Mouse (Mus musculus) hindbrain, embryonic 14.5 days (tissue): ENCODE results near the gene Sptbn1. TPM values are rescaled to one million over a fixed set of nuclear protein-coding genes. Genes with fewer than 3 reads are reported as not detected.

Experiments
- ATAC-seq: fragments of 200-750 bp; cut with Nextera tagmentation; 2 replicates; pipeline ENCODE4 v1.8.0; 2017; ENCODE audit warnings: moderate number of reproducible peaks, mild to moderate bottlenecking, moderate TSS enrichment, moderate library complexity; ENCODE audit not compliant: low FRiP score
- DNase-seq: peaks from one replicate; pipeline ENCODE4 v3.0.0-alpha.2; 2015; ENCODE audit warnings: low spot score
- H3K27ac ChIP-seq: fragments of 300-500 bp; sonication (generic); 2 replicates; pipeline ENCODE4 v1.5.1; 2014; ENCODE audit warnings: mild to moderate bottlenecking, moderate library complexity
- H3K27me3 ChIP-seq: fragments of 300-500 bp; sonication (generic); 2 replicates; pipeline ENCODE4 v1.6.1; 2014; ENCODE audit warnings: mild to moderate bottlenecking, low read length, mixed read lengths; ENCODE audit not compliant: control insufficient read depth, insufficient read depth
- H3K36me3 ChIP-seq: fragments of 300-500 bp; sonication (generic); replicated peaks from 2 replicates; pipeline ENCODE4 v1.6.1; 2014; ENCODE audit not compliant: control insufficient read depth, insufficient read depth
- H3K4me1 ChIP-seq: fragments of 300-500 bp; sonication (generic); replicated peaks from 2 replicates; pipeline ENCODE4 v1.6.1; 2014; ENCODE audit warnings: antibody characterized with exemption, low read length, mixed read lengths; ENCODE audit not compliant: control insufficient read depth, insufficient read depth
- H3K4me2 ChIP-seq: fragments of 300-500 bp; sonication (generic); replicated peaks from 2 replicates; pipeline ENCODE4 v1.6.1; 2014; ENCODE audit warnings: mild to moderate bottlenecking, moderate library complexity
- H3K4me3 ChIP-seq: fragments of 300-500 bp; sonication (generic); replicated peaks from 2 replicates; pipeline ENCODE4 v1.5.1; 2014; ENCODE audit warnings: mild to moderate bottlenecking, low read length
- H3K9ac ChIP-seq: fragments of 300-500 bp; sonication (generic); 2 replicates; pipeline ENCODE4 v1.6.1; 2014
- H3K9me3 ChIP-seq: fragments of 300-500 bp; sonication (generic); 2 replicates; pipeline ENCODE4 v1.6.1; 2016; ENCODE audit warnings: low read length; ENCODE audit not compliant: control insufficient read depth
- WGBS: fragments of 180-500 bp; shearing (Covaris S2); extraction: QIAGEN DNeasy Blood & Tissue Kit; methylation state at CpG from one replicate; pipeline ENCODE4 v1.1.7; 2014; 5-methylcytosine and 5-hydroxymethylcytosine counted together
- polyA plus RNA-seq: library from polyadenylated mRNA; unstranded; fragments of >200 nt; fragmentation: Nextera tagmentation; extraction: Ambion mirVana; gene quantifications from 2 replicates; pipeline ENCODE4 v1.2.1, GENCODE M21; 2014

The Sptbn1 gene
- polyA plus RNA-seq, 1 experiment from 2014 or later = 209 TPM

- Histone ChIP-seq H3K4me2 (no peak overlapping the region), H3K4me1 (peaks cover 14% of the 10 kb centered on the region; the same call in 1 of the 2 replicates), H3K36me3 (peaks cover 15% of the 10 kb centered on the region; the same call in 1 of the 2 replicates), H3K27ac (peak overlapping the region; percentile 20; the same call in 1 of the 2 replicates), H3K9me3 (no peaks in the 10 kb centered on the region), H3K4me3 (no peak overlapping the region), H3K9ac (no peak overlapping the region), H3K27me3 (no peaks in the 10 kb centered on the region)
- DNase-seq (no peak), ATAC-seq (no peak)
- 83% methylated on average over 4 of the region's 4 CpGs for WGBS
Observed at GRCm38 (mm10) chr11:30160625-30161172, 107.3 kb downstream of the Sptbn1 start.

GRCm38 (mm10) chr11:30159545-30160255 is 108.3 kb downstream of the Sptbn1 start:
- Histone ChIP-seq H3K4me3 (no peak overlapping the region), H3K9me3 (no peaks in the 10 kb centered on the region), H3K27me3 (no peaks in the 10 kb centered on the region), H3K9ac (no peak overlapping the region), H3K4me2 (no peak overlapping the region), H3K4me1 (peaks cover 14% of the 10 kb centered on the region; the same call in 1 of the 2 replicates), H3K27ac (no peak overlapping the region), H3K36me3 (peaks cover 15% of the 10 kb centered on the region; the same call in 1 of the 2 replicates)
- 78% methylated on average over 4 of the region's 4 CpGs for WGBS
- ATAC-seq = no peak
- DNase-seq = no peak

GRCm38 (mm10) chr11:30158028-30158700 is 109.8 kb downstream of the Sptbn1 start:
- Histone ChIP-seq H3K4me2 (no peak overlapping the region), H3K4me3 (no peak overlapping the region), H3K9me3 (no peaks in the 10 kb centered on the region), H3K9ac (no peak overlapping the region), H3K27me3 (no peaks in the 10 kb centered on the region), H3K4me1 (peaks cover 14% of the 10 kb centered on the region; the same call in 1 of the 2 replicates), H3K36me3 (peaks cover 27% of the 10 kb centered on the region), H3K27ac (peak overlapping the region; percentile 55; the same call in 1 of the 2 replicates)
- ATAC-seq (no peak), DNase-seq (no peak)
- 53% methylated on average over 8 of the region's 8 CpGs for whole genome bisulfite sequencing

GRCm38 (mm10) chr11:30155887-30156286 is 112.1 kb downstream of the Sptbn1 start:
- DNase-seq (no peak), ATAC-seq (no peak)
- no peak overlapping the region for H3K4me2 ChIP-seq
- H3K4me3 ChIP-seq = no peak overlapping the region
- no peak overlapping the region for H3K9ac ChIP-seq
- H3K9me3 ChIP-seq = no peaks in the 10 kb centered on the region
- H3K4me1 ChIP-seq = peaks cover 11% of the 10 kb centered on the region; the same call in 1 of the 2 replicates
- H3K27me3 ChIP-seq = no peaks in the 10 kb centered on the region
- peaks cover 50% of the 10 kb centered on the region for H3K36me3 ChIP-seq
- H3K27ac ChIP-seq = no peak overlapping the region
- WGBS = 77% methylated on average over 2 of the region's 2 CpGs

GRCm38 (mm10) chr11:30154980-30155379 is 113.0 kb downstream of the Sptbn1 start:
- Histone ChIP-seq H3K4me1 (peaks cover 11% of the 10 kb centered on the region; the same call in 1 of the 2 replicates), H3K4me2 (no peak overlapping the region), H3K27ac (no peak overlapping the region), H3K36me3 (peaks cover 59% of the 10 kb centered on the region), H3K9me3 (no peaks in the 10 kb centered on the region), H3K4me3 (no peak overlapping the region), H3K9ac (no peak overlapping the region), H3K27me3 (no peaks in the 10 kb centered on the region)
- ATAC-seq = no peak
- no peak for DNase-seq
- WGBS = 91% methylated on average over 2 of the region's 2 CpGs

DNA sequence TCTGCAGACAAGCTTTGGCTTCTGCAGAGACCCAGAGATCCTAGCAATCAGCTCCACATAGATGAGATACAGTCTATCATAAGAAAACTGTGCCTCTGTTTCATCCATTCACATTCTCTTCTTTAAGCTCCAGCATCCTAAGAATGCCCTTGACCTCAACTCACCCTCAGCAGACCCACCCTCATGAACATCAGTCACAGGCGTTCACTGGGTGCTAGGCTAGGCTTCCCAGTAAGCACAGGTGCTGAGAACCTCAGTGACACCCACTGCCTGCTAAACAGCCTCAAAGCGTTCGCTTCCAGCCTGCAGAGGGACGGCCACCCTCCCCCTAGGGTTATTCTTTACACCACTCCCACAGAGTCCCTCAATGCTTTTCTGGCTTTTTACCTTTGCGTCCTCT is 119.1 kb downstream of the Sptbn1 start:
- Histone ChIP-seq H3K4me1 (no peaks in the 10 kb centered on the region), H3K9me3 (no peaks in the 10 kb centered on the region), H3K27me3 (no peaks in the 10 kb centered on the region), H3K4me3 (no peak overlapping the region), H3K9ac (no peak overlapping the region), H3K27ac (no peak overlapping the region), H3K4me2 (no peak overlapping the region), H3K36me3 (peaks cover 93% of the 10 kb centered on the region)
- 89% methylated on average over 5 of the region's 5 CpGs for WGBS
- DNase-seq (no peak), ATAC-seq (no peak)

DNA sequence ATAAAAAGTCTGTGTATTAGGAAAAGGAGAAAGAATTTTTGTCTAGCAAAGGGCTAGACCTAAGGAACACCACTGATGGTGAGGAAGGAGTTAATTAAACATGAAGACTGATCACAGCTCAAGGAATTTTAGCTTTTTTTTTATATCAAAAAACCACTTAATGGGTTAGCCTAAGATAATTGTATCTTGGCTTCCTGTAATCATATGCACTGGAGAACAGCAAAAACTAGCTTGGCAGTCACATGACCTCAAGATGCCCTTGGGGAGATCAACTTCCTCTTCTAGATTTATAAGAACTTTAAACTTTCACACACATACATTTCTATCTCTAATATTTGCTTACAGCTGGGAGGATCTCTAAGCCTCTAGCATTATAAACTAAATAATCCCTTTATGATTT is 119.6 kb downstream of the Sptbn1 start:
- no peak overlapping the region for H3K27ac ChIP-seq
- no peak overlapping the region for H3K9ac ChIP-seq
- H3K4me2 ChIP-seq = no peak overlapping the region
- H3K4me3 ChIP-seq = no peak overlapping the region
- ATAC-seq (no peak), DNase-seq (no peak)
- H3K4me1 ChIP-seq = no peaks in the 10 kb centered on the region
- no peaks in the 10 kb centered on the region for H3K9me3 ChIP-seq
- peaks cover 93% of the 10 kb centered on the region for H3K36me3 ChIP-seq
- H3K27me3 ChIP-seq = no peaks in the 10 kb centered on the region

- Histone ChIP-seq H3K9me3 (no peaks in the 10 kb centered on the region), H3K4me1 (no peaks in the 10 kb centered on the region), H3K4me3 (no peak overlapping the region), H3K27ac (no peak overlapping the region), H3K4me2 (no peak overlapping the region), H3K9ac (no peak overlapping the region), H3K36me3 (peaks cover 91% of the 10 kb centered on the region), H3K27me3 (no peaks in the 10 kb centered on the region)
- ATAC-seq (no peak), DNase-seq (no peak)
- WGBS = 97% methylated on average over 1 of the region's 1 CpGs
Observed at GRCm38 (mm10) chr11:30147882-30148281, 120.1 kb downstream of the Sptbn1 start.

GRCm38 (mm10) chr11:30143090-30143489 is 124.9 kb downstream of the Sptbn1 start:
- Histone ChIP-seq H3K4me1 (no peaks in the 10 kb centered on the region), H3K4me2 (no peak overlapping the region), H3K9me3 (no peaks in the 10 kb centered on the region), H3K27ac (no peak overlapping the region), H3K4me3 (no peak overlapping the region), H3K27me3 (no peaks in the 10 kb centered on the region), H3K9ac (no peak overlapping the region), H3K36me3 (peaks cover 97% of the 10 kb centered on the region)
- no peak for DNase-seq
- ATAC-seq = no peak
- WGBS = 92% methylated on average over 6 of the region's 6 CpGs
